Mouse (Mus musculus): ENCODE measurements around the gene Nup93. TPM values are rescaled to one million over a fixed set of nuclear protein-coding genes. Genes with fewer than 3 reads are reported as not detected.

Gene Nup93
- polyA plus RNA-seq, 1 experiment, result 58.7 TPM

- no peak for TF ChIP-seq CEBPB (IDR thresholded peaks at IDR 0.05; ENCODE audit: low read depth)
- TF ChIP-seq MYOG (IDR thresholded peaks at IDR 0.05; ENCODE audit: control insufficient read depth, extremely low read depth, insufficient read length), result no peak
- no peak for TF ChIP-seq CTCF (IDR thresholded peaks at IDR 0.05; ENCODE audit: control insufficient read depth, insufficient read depth, insufficient read length)
- TF ChIP-seq FOSL1 (IDR thresholded peaks at IDR 0.05; ENCODE audit: insufficient read depth, low read length, poor library complexity, severe bottlenecking), result no peak
- no peak for TF ChIP-seq MYOD1 (IDR thresholded peaks at IDR 0.05; ENCODE audit: control insufficient read depth, insufficient read length, low read depth)
- TF ChIP-seq USF1 (IDR thresholded peaks at IDR 0.05; ENCODE audit: low read depth), result no peak
- no peak for TF ChIP-seq MAX (IDR thresholded peaks at IDR 0.05)
- H3K36me3 ChIP-seq (ENCODE audit: control insufficient read depth, insufficient read depth), result no peaks in the 10 kb centered on the region
Observed at GRCm38 (mm10) chr8:94354571-94354970, 140.2 kb downstream of the Nup93 start.

GRCm38 (mm10) chr8:94357220-94357619 is 142.9 kb downstream of the Nup93 start:
- no peak for TF ChIP-seq CEBPB (IDR thresholded peaks at IDR 0.05; ENCODE audit: low read depth)
- TF ChIP-seq USF1 (IDR thresholded peaks at IDR 0.05; ENCODE audit: low read depth), result no peak
- TF ChIP-seq MYOG (IDR thresholded peaks at IDR 0.05; ENCODE audit: control insufficient read depth, extremely low read depth, insufficient read length), result no peak
- no peak for TF ChIP-seq MAX (IDR thresholded peaks at IDR 0.05)
- no peak for TF ChIP-seq FOSL1 (IDR thresholded peaks at IDR 0.05; ENCODE audit: insufficient read depth, low read length, poor library complexity, severe bottlenecking)
- no peak for TF ChIP-seq CTCF (IDR thresholded peaks at IDR 0.05; ENCODE audit: control insufficient read depth, insufficient read depth, insufficient read length)
- no peak for TF ChIP-seq MYOD1 (IDR thresholded peaks at IDR 0.05; ENCODE audit: control insufficient read depth, insufficient read length, low read depth)
- peaks cover 28% of the 10 kb centered on the region for H3K27me3 ChIP-seq (ENCODE audit: control insufficient read depth, insufficient read depth, insufficient read length)
- H3K79me3 ChIP-seq (ENCODE audit: low read depth), result no peaks in the 10 kb centered on the region
- H3ac ChIP-seq (ENCODE audit: control insufficient read depth, insufficient read length, low read depth), result no peak overlapping the region
- no peaks in the 10 kb centered on the region for H3K79me2 ChIP-seq (ENCODE audit: control insufficient read depth, insufficient read depth)
- H3K4me3 ChIP-seq (ENCODE audit: insufficient read depth, poor library complexity, severe bottlenecking), result no peak overlapping the region
- H3K36me3 ChIP-seq (ENCODE audit: control insufficient read depth, insufficient read depth), result no peaks in the 10 kb centered on the region

More at GRCm38 (mm10) chr8:94354571-94354970, 140.2 kb downstream of the Nup93 start:
- no peak overlapping the region for H3K4me3 ChIP-seq (ENCODE audit: insufficient read depth, poor library complexity, severe bottlenecking)
- peaks cover 50% of the 10 kb centered on the region for H3K27me3 ChIP-seq (ENCODE audit: control insufficient read depth, insufficient read depth, insufficient read length)
- H3ac ChIP-seq (ENCODE audit: control insufficient read depth, insufficient read length, low read depth), result no peak overlapping the region
- no peaks in the 10 kb centered on the region for H3K79me3 ChIP-seq (ENCODE audit: low read depth)
- H3K79me2 ChIP-seq (ENCODE audit: control insufficient read depth, insufficient read depth), result no peaks in the 10 kb centered on the region

GRCm38 (mm10) chr8:94358541-94358940 is 144.2 kb downstream of the Nup93 start:
- no peak overlapping the region for H3ac ChIP-seq (ENCODE audit: control insufficient read depth, insufficient read length, low read depth)
- H3K27me3 ChIP-seq (ENCODE audit: control insufficient read depth, insufficient read depth, insufficient read length), result peaks cover 28% of the 10 kb centered on the region
- TF ChIP-seq USF1 (IDR thresholded peaks at IDR 0.05; ENCODE audit: low read depth), result no peak
- TF ChIP-seq FOSL1 (IDR thresholded peaks at IDR 0.05; ENCODE audit: insufficient read depth, low read length, poor library complexity, severe bottlenecking), result no peak
- no peak for TF ChIP-seq CEBPB (IDR thresholded peaks at IDR 0.05; ENCODE audit: low read depth)
- no peak for TF ChIP-seq MYOD1 (IDR thresholded peaks at IDR 0.05; ENCODE audit: control insufficient read depth, insufficient read length, low read depth)
- no peak for TF ChIP-seq CTCF (IDR thresholded peaks at IDR 0.05; ENCODE audit: control insufficient read depth, insufficient read depth, insufficient read length)
- TF ChIP-seq MAX (IDR thresholded peaks at IDR 0.05), result no peak
- no peak for TF ChIP-seq MYOG (IDR thresholded peaks at IDR 0.05; ENCODE audit: control insufficient read depth, extremely low read depth, insufficient read length)
- no peaks in the 10 kb centered on the region for H3K79me2 ChIP-seq (ENCODE audit: control insufficient read depth, insufficient read depth)
- no peaks in the 10 kb centered on the region for H3K36me3 ChIP-seq (ENCODE audit: control insufficient read depth, insufficient read depth)
- no peaks in the 10 kb centered on the region for H3K79me3 ChIP-seq (ENCODE audit: low read depth)
- no peak overlapping the region for H3K4me3 ChIP-seq (ENCODE audit: insufficient read depth, poor library complexity, severe bottlenecking)

GRCm38 (mm10) chr8:94361774-94362431 is 147.5 kb downstream of the Nup93 start:
- no peak for TF ChIP-seq MAX (IDR thresholded peaks at IDR 0.05)
- TF ChIP-seq CEBPB (IDR thresholded peaks at IDR 0.05; ENCODE audit: low read depth), result no peak
- TF ChIP-seq FOSL1 (IDR thresholded peaks at IDR 0.05; ENCODE audit: insufficient read depth, low read length, poor library complexity, severe bottlenecking), result no peak
- TF ChIP-seq MYOD1 (IDR thresholded peaks at IDR 0.05; ENCODE audit: control insufficient read depth, insufficient read length, low read depth), result no peak
- TF ChIP-seq MYOG (IDR thresholded peaks at IDR 0.05; ENCODE audit: control insufficient read depth, extremely low read depth, insufficient read length), result no peak
- no peak for TF ChIP-seq USF1 (IDR thresholded peaks at IDR 0.05; ENCODE audit: low read depth)
- TF ChIP-seq CTCF (IDR thresholded peaks at IDR 0.05; ENCODE audit: control insufficient read depth, insufficient read depth, insufficient read length), result no peak
- H3K36me3 ChIP-seq (ENCODE audit: control insufficient read depth, insufficient read depth), result no peaks in the 10 kb centered on the region
- H3K27me3 ChIP-seq (ENCODE audit: control insufficient read depth, insufficient read depth, insufficient read length), result peaks cover 12% of the 10 kb centered on the region
- no peak overlapping the region for H3ac ChIP-seq (ENCODE audit: control insufficient read depth, insufficient read length, low read depth)
- H3K79me2 ChIP-seq (ENCODE audit: control insufficient read depth, insufficient read depth), result no peaks in the 10 kb centered on the region
- H3K79me3 ChIP-seq (ENCODE audit: low read depth), result no peaks in the 10 kb centered on the region
- no peak overlapping the region for H3K4me3 ChIP-seq (ENCODE audit: insufficient read depth, poor library complexity, severe bottlenecking)

- peaks cover 9% of the 10 kb centered on the region for H3K27me3 ChIP-seq (ENCODE audit: control insufficient read depth, insufficient read depth, insufficient read length)
- no peak overlapping the region for H3ac ChIP-seq (ENCODE audit: control insufficient read depth, insufficient read length, low read depth)
- TF ChIP-seq MYOD1 (IDR thresholded peaks at IDR 0.05; ENCODE audit: control insufficient read depth, insufficient read length, low read depth), result no peak
- no peak for TF ChIP-seq FOSL1 (IDR thresholded peaks at IDR 0.05; ENCODE audit: insufficient read depth, low read length, poor library complexity, severe bottlenecking)
- TF ChIP-seq CEBPB (IDR thresholded peaks at IDR 0.05; ENCODE audit: low read depth), result no peak
- no peak for TF ChIP-seq MAX (IDR thresholded peaks at IDR 0.05)
- no peaks in the 10 kb centered on the region for H3K79me2 ChIP-seq (ENCODE audit: control insufficient read depth, insufficient read depth)
- no peaks in the 10 kb centered on the region for H3K36me3 ChIP-seq (ENCODE audit: control insufficient read depth, insufficient read depth)
- H3K4me3 ChIP-seq (ENCODE audit: insufficient read depth, poor library complexity, severe bottlenecking), result no peak overlapping the region
- no peaks in the 10 kb centered on the region for H3K79me3 ChIP-seq (ENCODE audit: low read depth)
Observed at GRCm38 (mm10) chr8:94362607-94363239, 148.4 kb downstream of the Nup93 start.
